ENCODE assay signal across 13 mouse cellular contexts in genomic region chr14:64594811-64595522, GRCm38 (mm10).
A peak's percentile ranks its signal among the peaks of the same experiment; 100 is the strongest.
DNase-seq lines count a peak whose midpoint lies in the region; ATAC-seq and TF ChIP-seq lines count a peak whose summit lies in the region.
"Had no signal": no experiment of that assay in that cellular context is flagged by ENCODE, and none has a peak within 500 bp of the region (broad histone marks: within the 10 kb centered on the region; RNA-seq: fewer than 3 reads in every experiment).

No protein-coding gene starts in this region.

- intact Hi-C loops in left cerebral cortex, adult 2 months (cut with DNase I): no loop called here

- no peak overlapping the region for H3K4me3 ChIP-seq in left cerebral cortex, adult 2 months
- no peak overlapping the region for H3K4me3 ChIP-seq in hindbrain, embryonic 14.5 days (replicated peaks; ENCODE audit: low read length)
- H3K4me3 ChIP-seq in neural tube, embryonic 15.5 days (replicated peaks): no peak overlapping the region
- H3K4me3 ChIP-seq: heart, embryonic 12.5 days; stomach, embryonic 15.5 days had no signal

- no peak for DNase-seq in left cerebral cortex, adult 2 months (ENCODE audit: extremely low spot score in 1 of 2, low spot score in 2 of 2)
- DNase-seq in left cerebral cortex, adult 9 months (ENCODE audit: low spot score in 2 of 2): no peak
- DNase-seq in cerebellum, postnatal 10 days: peak; percentile 76 to 80
- peak; percentile 50 for DNase-seq in hindbrain, embryonic 14.5 days (ENCODE audit: low spot score)
- no peak for DNase-seq in ovary, postnatal 14 days (ENCODE audit: low spot score)
- no peak for DNase-seq in kidney, adult 8-10 months
- no peak for DNase-seq in layer of hippocampus, postnatal 14 days (ENCODE audit: low spot score in 2 of 2)

- 23% methylated on average over 9 of the region's 10 CpGs for WGBS in hindbrain, embryonic 14.5 days
- 21% methylated on average over 10 of the region's 10 CpGs for WGBS in neural tube, embryonic 15.5 days

- H3K9me3 ChIP-seq in hindbrain, embryonic 14.5 days (ENCODE audit: control insufficient read depth, low read length): no peaks in the 10 kb centered on the region
- no peaks in the 10 kb centered on the region for H3K9me3 ChIP-seq in neural tube, embryonic 15.5 days (replicated peaks)
- H3K9me3 ChIP-seq: heart, embryonic 12.5 days; stomach, embryonic 15.5 days had no signal

- peak overlapping the region; percentile 100 for H3K4me2 ChIP-seq in hindbrain, embryonic 14.5 days (replicated peaks)
- peak overlapping the region; percentile 90 for H3K4me2 ChIP-seq in neural tube, embryonic 15.5 days
- H3K4me2 ChIP-seq: heart, embryonic 12.5 days; stomach, embryonic 15.5 days had no signal

- peak; percentile 61 for ATAC-seq in hindbrain, embryonic 14.5 days (ENCODE audit: low FRiP score)
- peak; percentile 45 for ATAC-seq in neural tube, embryonic 15.5 days (ENCODE audit: low FRiP score)
- ATAC-seq: CD4-positive, CD25-positive, alpha-beta regulatory T cell, adult 4 months; intestine, postnatal 0 days had no signal

- TF ChIP-seq CTCF in left cerebral cortex, adult 2 months (IDR thresholded peaks at IDR 0.05): no peak

- H3K27me3 ChIP-seq in hindbrain, embryonic 14.5 days (ENCODE audit: control insufficient read depth, insufficient read depth, low read length): no peaks in the 10 kb centered on the region
- no peaks in the 10 kb centered on the region for H3K27me3 ChIP-seq in neural tube, embryonic 15.5 days (replicated peaks)

- peaks cover 36% of the 10 kb centered on the region for H3K36me3 ChIP-seq in hindbrain, embryonic 14.5 days (replicated peaks; ENCODE audit: control insufficient read depth, insufficient read depth)
- H3K36me3 ChIP-seq in neural tube, embryonic 15.5 days: no peaks in the 10 kb centered on the region
- H3K36me3 ChIP-seq: heart, embryonic 12.5 days; stomach, embryonic 15.5 days had no signal

- peak overlapping the region; percentile 100 for H3K9ac ChIP-seq in hindbrain, embryonic 14.5 days
- peak overlapping the region; percentile 96 for H3K9ac ChIP-seq in neural tube, embryonic 15.5 days (replicated peaks)
- H3K9ac ChIP-seq: heart, embryonic 12.5 days; liver, embryonic 14.5 days; stomach, embryonic 15.5 days had no signal

- peak overlapping the region; percentile 80 for H3K27ac ChIP-seq in left cerebral cortex, adult 2 months
- H3K27ac ChIP-seq in hindbrain, embryonic 14.5 days: peak overlapping the region; percentile 100
- peak overlapping the region; percentile 100 for H3K27ac ChIP-seq in neural tube, embryonic 15.5 days (replicated peaks)
- H3K27ac ChIP-seq: liver, embryonic 14.5 days; stomach, embryonic 15.5 days had no signal

- peaks cover 32% of the 10 kb centered on the region for H3K4me1 ChIP-seq in hindbrain, embryonic 14.5 days (replicated peaks; ENCODE audit: control insufficient read depth, insufficient read depth, low read length)
- H3K4me1 ChIP-seq in neural tube, embryonic 15.5 days: peaks cover 44% of the 10 kb centered on the region

Comparison
In these comparisons a context has a peak if more than half of its experiments do, and no peak if none do; other contexts are left out.
1. DNase-seq: peak in cerebellum, postnatal 10 days (2 of 2) and hindbrain, embryonic 14.5 days (single experiment); none in left cerebral cortex, adult 2 months (0 of 2), left cerebral cortex, adult 9 months (0 of 2), ovary, postnatal 14 days (single experiment), kidney, adult 8-10 months (0 of 2) and layer of hippocampus, postnatal 14 days (0 of 2).
2. Peak in every context shown above with its lines, with median percentiles within 50 percentile points of each other: H3K27ac ChIP-seq.